Comparison of ENCODE assay signal across 9 mouse cellular contexts in genomic region chr8:122342806-122343209, GRCm38 (mm10). TPM values are rescaled to one million over a fixed set of nuclear protein-coding genes. Genes with fewer than 3 reads are reported as not detected.
DNase-seq lines count a peak whose midpoint lies in the region; ATAC-seq lines count a peak whose summit lies in the region.
"Had no signal": no experiment of that assay in that cellular context is flagged by ENCODE, and none has a peak within 500 bp of the region (broad histone marks: within the 10 kb centered on the region; RNA-seq: fewer than 3 reads in every experiment).

No protein-coding gene starts in this region.

- no peak overlapping the region for H3K27ac ChIP-seq in neural tube, embryonic 11.5 days (ENCODE audit: low read depth, low read length)
- H3K27ac ChIP-seq in forebrain, embryonic 15.5 days (replicated peaks) = no peak overlapping the region
- H3K27ac ChIP-seq in hindbrain, embryonic 12.5 days = peak overlapping the region; percentile 17; the same call in 1 of the 2 replicates
- no peak overlapping the region for H3K27ac ChIP-seq in midbrain, embryonic 15.5 days

- 6% methylated on average over 9 of the region's 9 CpGs for WGBS in neural tube, embryonic 11.5 days
- 5% methylated on average over 9 of the region's 9 CpGs for WGBS in forebrain, embryonic 15.5 days
- WGBS in hindbrain, embryonic 12.5 days = 6% methylated on average over 9 of the region's 9 CpGs
- 6% methylated on average over 9 of the region's 9 CpGs for WGBS in midbrain, embryonic 15.5 days

- intact Hi-C loops in left cerebral cortex, postnatal 25 days (cut with DNase I) = loop anchor here (2.0 kb wide), 1 partner anchor 26 kb away; no protein-coding TSS in a partner anchor

- peaks cover 10% of the 10 kb centered on the region for H3K4me1 ChIP-seq in neural tube, embryonic 11.5 days (ENCODE audit: control insufficient read depth, insufficient read depth, low read length)
- peaks cover 20% of the 10 kb centered on the region for H3K4me1 ChIP-seq in forebrain, embryonic 15.5 days
- H3K4me1 ChIP-seq in hindbrain, embryonic 12.5 days = peaks cover 28% of the 10 kb centered on the region
- peaks cover 24% of the 10 kb centered on the region for H3K4me1 ChIP-seq in midbrain, embryonic 15.5 days

- no peaks in the 10 kb centered on the region for H3K36me3 ChIP-seq in neural tube, embryonic 11.5 days (ENCODE audit: control insufficient read depth, insufficient read depth, low read length)
- no peaks in the 10 kb centered on the region for H3K36me3 ChIP-seq in forebrain, embryonic 15.5 days
- no peaks in the 10 kb centered on the region for H3K36me3 ChIP-seq in hindbrain, embryonic 12.5 days
- H3K36me3 ChIP-seq in midbrain, embryonic 15.5 days (replicated peaks) = no peaks in the 10 kb centered on the region

- DNase-seq in neural tube, embryonic 11.5 days (ENCODE audit: low spot score) = no peak
- DNase-seq in neural tube, embryonic 10.5 days (ENCODE audit: extremely low spot score, low spot score) = no peak
- DNase-seq in left cerebral cortex, postnatal 25 days (ENCODE audit: low spot score in 2 of 2) = peak; percentile 48 to 75
- no peak for DNase-seq in urinary bladder, postnatal 4 days (ENCODE audit: low spot score in 2 of 2)
- DNase-seq in layer of hippocampus, postnatal 25 days (ENCODE audit: extremely low spot score in 1 of 2, low spot score in 1 of 2) = no peak

- H3K9me3 ChIP-seq in neural tube, embryonic 11.5 days (ENCODE audit: control insufficient read depth, low read length) = no peaks in the 10 kb centered on the region
- H3K9me3 ChIP-seq in forebrain, embryonic 15.5 days = no peaks in the 10 kb centered on the region
- no peaks in the 10 kb centered on the region for H3K9me3 ChIP-seq in hindbrain, embryonic 12.5 days (replicated peaks)
- no peaks in the 10 kb centered on the region for H3K9me3 ChIP-seq in midbrain, embryonic 15.5 days

- H3K4me3 ChIP-seq in neural tube, embryonic 11.5 days (ENCODE audit: low read depth, low read length) = no peak overlapping the region
- H3K4me3 ChIP-seq in forebrain, embryonic 15.5 days = 0 out of 2 replicates have a peak overlapping the region, but pooled peaks have one; percentile 12
- H3K4me3 ChIP-seq in hindbrain, embryonic 12.5 days = 0 out of 2 replicates have a peak overlapping the region, but pooled peaks have one; percentile 14
- 0 out of 2 replicates have a peak overlapping the region, but pooled peaks have one; percentile 18 for H3K4me3 ChIP-seq in midbrain, embryonic 15.5 days

- peaks cover 27% of the 10 kb centered on the region for H3K27me3 ChIP-seq in neural tube, embryonic 11.5 days (ENCODE audit: control insufficient read depth, insufficient read depth, low read length)
- H3K27me3 ChIP-seq in forebrain, embryonic 15.5 days = peaks cover 48% of the 10 kb centered on the region
- peaks cover 79% of the 10 kb centered on the region for H3K27me3 ChIP-seq in hindbrain, embryonic 12.5 days
- H3K27me3 ChIP-seq in midbrain, embryonic 15.5 days (replicated peaks) = peaks cover 38% of the 10 kb centered on the region

- peak overlapping the region; percentile 33; the same call in 1 of the 2 replicates for H3K4me2 ChIP-seq in neural tube, embryonic 11.5 days (ENCODE audit: low read depth)
- peak overlapping the region; percentile 25 for H3K4me2 ChIP-seq in forebrain, embryonic 15.5 days (replicated peaks)
- peak overlapping the region; percentile 47 for H3K4me2 ChIP-seq in hindbrain, embryonic 12.5 days (replicated peaks)
- peak overlapping the region; percentile 44 for H3K4me2 ChIP-seq in midbrain, embryonic 15.5 days

- no peak for ATAC-seq in neural tube, embryonic 11.5 days (ENCODE audit: insufficient read depth, low FRiP score, low TSS enrichment)
- ATAC-seq in forebrain, embryonic 15.5 days (replicated peaks) = no peak
- ATAC-seq in hindbrain, embryonic 12.5 days (ENCODE audit: low FRiP score) = no peak
- no peak for ATAC-seq in midbrain, embryonic 15.5 days (replicated peaks)

- H3K9ac ChIP-seq in neural tube, embryonic 11.5 days (ENCODE audit: low read length) = no peak overlapping the region
- H3K9ac ChIP-seq in forebrain, embryonic 15.5 days (replicated peaks) = 0 out of 2 replicates have a peak overlapping the region, but pooled peaks have one; percentile 14
- no peak overlapping the region for H3K9ac ChIP-seq in hindbrain, embryonic 12.5 days
- H3K9ac ChIP-seq in midbrain, embryonic 15.5 days = no peak overlapping the region

RNA-seq across cellular contexts. Expression of gene Trhr2, which starts 17.7 kb away (rescaled TPM):
- polyA plus RNA-seq in neural tube, embryonic 11.5 days (2014; fragmentation: Nextera tagmentation; extraction: Ambion mirVana) = not detected in 2 replicates
- polyA plus RNA-seq in forebrain, embryonic 15.5 days (2015; fragmentation: Nextera tagmentation; extraction: Ambion mirVana) = not detected in 2 replicates
- not detected in 2 replicates for polyA plus RNA-seq in hindbrain, embryonic 12.5 days (2016; fragmentation: Nextera tagmentation; extraction: Ambion mirVana)
- total RNA-seq in left cerebral cortex, postnatal 25 days (2021) = 1 to 10 TPM; 7.0 to 7.2 TPM
- not detected in 2 replicates for polyA plus RNA-seq in midbrain, embryonic 15.5 days (2015; fragmentation: Nextera tagmentation; extraction: Ambion mirVana)
- under 1 TPM; 0.79 to 0.92 TPM for total RNA-seq in layer of hippocampus, postnatal 25 days (2021)
- polyA plus RNA-seq: limb, embryonic 11.5 days had no signal

RNA-seq across cellular contexts. Expression of gene Zc3h18, which starts 33.6 kb away (rescaled TPM):
- 40.5 and 41.5 TPM in 2 replicates for polyA plus RNA-seq in neural tube, embryonic 11.5 days (2014; fragmentation: Nextera tagmentation; extraction: Ambion mirVana)
- polyA plus RNA-seq in forebrain, embryonic 15.5 days (2015; fragmentation: Nextera tagmentation; extraction: Ambion mirVana) = 48.4 and 50.1 TPM in 2 replicates
- 64.0 and 64.4 TPM in 2 replicates for polyA plus RNA-seq in hindbrain, embryonic 12.5 days (2016; fragmentation: Nextera tagmentation; extraction: Ambion mirVana)
- 10 to 100 TPM; 35.7 to 39.1 TPM for total RNA-seq in left cerebral cortex, postnatal 25 days (2021)
- polyA plus RNA-seq in midbrain, embryonic 15.5 days (2015; fragmentation: Nextera tagmentation; extraction: Ambion mirVana) = 38.9 and 41.3 TPM in 2 replicates
- total RNA-seq in layer of hippocampus, postnatal 25 days (2021) = 10 to 100 TPM; 32.8 to 38.5 TPM

Comparison
In these comparisons a context has a peak if more than half of its experiments do, and no peak if none do; other contexts are left out.
1. DNase-seq: peak in left cerebral cortex, postnatal 25 days (2 of 2); none in neural tube, embryonic 11.5 days (single experiment), neural tube, embryonic 10.5 days (single experiment), urinary bladder, postnatal 4 days (0 of 2) and layer of hippocampus, postnatal 25 days (0 of 2).
2. Peak in every context shown above with its lines, with median percentiles within 50 percentile points of each other: H3K4me2 ChIP-seq.